Comparison of ENCODE assay signal across 12 mouse cellular contexts in genomic region chr6:55394854-55395253, GRCm38 (mm10). TPM values are rescaled to one million over a fixed set of nuclear protein-coding genes. Genes with fewer than 3 reads are reported as not detected.
A peak's percentile ranks its signal among the peaks of the same experiment; 100 is the strongest.
DNase-seq lines count a peak whose midpoint lies in the region; ATAC-seq lines count a peak whose summit lies in the region.
"Had no signal": no experiment of that assay in that cellular context is flagged by ENCODE, and none has a peak within 500 bp of the region (broad histone marks: within the 10 kb centered on the region; RNA-seq: fewer than 3 reads in every experiment).

No protein-coding gene starts in this region.

- H3K4me2 ChIP-seq in forebrain, embryonic 16.5 days (ENCODE audit: low read length), result no peak overlapping the region
- H3K4me2 ChIP-seq: limb, embryonic 12.5 days had no signal

- 24% methylated on average over 10 of the region's 10 CpGs for WGBS in forebrain, embryonic 16.5 days

- peak overlapping the region; percentile 46; the same call in 1 of the 2 replicates for H3K27ac ChIP-seq in forebrain, embryonic 16.5 days (ENCODE audit: low read length)
- H3K27ac ChIP-seq: limb, embryonic 12.5 days had no signal

- H3K4me1 ChIP-seq in forebrain, embryonic 16.5 days (replicated peaks; ENCODE audit: control insufficient read depth, insufficient read depth, low read length), result peaks cover 47% of the 10 kb centered on the region

- DNase-seq in heart, adult 11 months, result peak; percentile 92
- DNase-seq in heart, postnatal 25 days (ENCODE audit: low spot score), result no peak
- DNase-seq in layer of hippocampus, postnatal 10 days (ENCODE audit: low spot score in 2 of 2), result peak; percentile 72 to 76
- peak; percentile 67 to 80 for DNase-seq in right cerebral cortex, adult 2 months (ENCODE audit: low spot score in 2 of 2)
- no peak for DNase-seq in retina, embryonic 14.5 days (ENCODE audit: low spot score)
- DNase-seq in kidney, adult 11 months, result no peak
- no peak for DNase-seq in kidney, adult 9 months
- DNase-seq: B cell, adult 2 months; lung, postnatal 4 days; thymus, adult 18-20 months had no signal

- ATAC-seq in forebrain, embryonic 16.5 days, result peak; percentile 66

- no peaks in the 10 kb centered on the region for H3K36me3 ChIP-seq in forebrain, embryonic 16.5 days (ENCODE audit: control insufficient read depth, insufficient read depth)
- H3K36me3 ChIP-seq: limb, embryonic 12.5 days had no signal

- H3K4me3 ChIP-seq in forebrain, embryonic 16.5 days (replicated peaks; ENCODE audit: low read length), result no peak overlapping the region
- H3K4me3 ChIP-seq: limb, embryonic 12.5 days had no signal

- H3K9ac ChIP-seq in forebrain, embryonic 16.5 days (replicated peaks; ENCODE audit: low read depth, low read length), result no peak overlapping the region
- H3K9ac ChIP-seq: limb, embryonic 12.5 days had no signal

- no peaks in the 10 kb centered on the region for H3K27me3 ChIP-seq in forebrain, embryonic 16.5 days (replicated peaks; ENCODE audit: control insufficient read depth, insufficient read depth, low read length)

- intact Hi-C loops in heart, postnatal 25 days (cut with DNase I), result loop anchor here (5.0 kb wide), 2 partner anchors 62 to 557 kb away; no protein-coding TSS in a partner anchor

- H3K9me3 ChIP-seq in forebrain, embryonic 16.5 days (ENCODE audit: control insufficient read depth, low read length), result no peaks in the 10 kb centered on the region
- H3K9me3 ChIP-seq: limb, embryonic 12.5 days had no signal

RNA-seq across cellular contexts. Expression of gene Ghrhr, which starts 18.8 kb away (rescaled TPM):
- total RNA-seq in heart, postnatal 25 days (2021), result not detected
- polyA plus RNA-seq in forebrain, embryonic 16.5 days (2015; fragmentation: Nextera tagmentation; extraction: Ambion mirVana), result not detected in 2 replicates
- not detected for total RNA-seq in layer of hippocampus, postnatal 10 days (2021)
- polyA plus RNA-seq: limb, embryonic 12.5 days had no signal

RNA-seq across cellular contexts. Expression of gene Adcyap1r1, which starts 56.9 kb away (rescaled TPM):
- 1 to 10 TPM; 5.1 to 5.4 TPM for total RNA-seq in heart, postnatal 25 days (2021)
- 33.8 and 37.9 TPM in 2 replicates for polyA plus RNA-seq in forebrain, embryonic 16.5 days (2015; fragmentation: Nextera tagmentation; extraction: Ambion mirVana)
- total RNA-seq in layer of hippocampus, postnatal 10 days (2021), result 100 to 1,000 TPM; 162 to 166 TPM

RNA-seq across cellular contexts. Expression of gene Aqp1, which starts 58.6 kb away (rescaled TPM):
- total RNA-seq in heart, postnatal 25 days (2021), result 100 to 1,000 TPM; 426 to 457 TPM
- polyA plus RNA-seq in forebrain, embryonic 16.5 days (2015; fragmentation: Nextera tagmentation; extraction: Ambion mirVana), result 6.4 and 9.0 TPM in 2 replicates
- total RNA-seq in layer of hippocampus, postnatal 10 days (2021), result 1 to 10 TPM in 1 of 2 experiments, under 1 TPM in 1; 0.49 to 5.4 TPM

Comparison
In these comparisons a context has a peak if more than half of its experiments do, and no peak if none do; other contexts are left out.
1. DNase-seq: peak in heart, adult 11 months (single experiment), layer of hippocampus, postnatal 10 days (2 of 2) and right cerebral cortex, adult 2 months (2 of 2); none in heart, postnatal 25 days (single experiment), retina, embryonic 14.5 days (single experiment), kidney, adult 11 months (single experiment) and kidney, adult 9 months (single experiment).
2. RNA of gene Adcyap1r1, which starts 56.9 kb away (total RNA-seq): 162 to 166 TPM in layer of hippocampus, postnatal 10 days; 5.1 to 5.4 TPM in heart, postnatal 25 days; every median in the first group is over 10 times any median in the second.
3. RNA of gene Aqp1, which starts 58.6 kb away (total RNA-seq): 426 to 457 TPM in heart, postnatal 25 days; 0.49 to 5.4 TPM in layer of hippocampus, postnatal 10 days; every median in the first group is over 10 times any median in the second.